Mouse (Mus musculus): ENCODE data around the gene Pgap1. TPM values are rescaled to one million over a fixed set of nuclear protein-coding genes. Genes with fewer than 3 reads are reported as not detected.

Gene Pgap1
- total RNA-seq, 2 experiments from 2014 or later: 0.67 TPM; not detected in 1

Other genes with a start within 250 kb of the Pgap1 start
- gene Gtf3c3, start 118.7 kb downstream of the Pgap1 start, total RNA-seq (2014; fragmentation: Nextera tagmentation): 11.5 and 17.6 TPM in 2 replicates
- 40.4 and 49.3 TPM in 2 replicates for gene Gtf3c3, start 118.7 kb downstream of the Pgap1 start, total RNA-seq (2017)